ENCODE assay signal across 8 mouse cellular contexts in the genomic region with DNA sequence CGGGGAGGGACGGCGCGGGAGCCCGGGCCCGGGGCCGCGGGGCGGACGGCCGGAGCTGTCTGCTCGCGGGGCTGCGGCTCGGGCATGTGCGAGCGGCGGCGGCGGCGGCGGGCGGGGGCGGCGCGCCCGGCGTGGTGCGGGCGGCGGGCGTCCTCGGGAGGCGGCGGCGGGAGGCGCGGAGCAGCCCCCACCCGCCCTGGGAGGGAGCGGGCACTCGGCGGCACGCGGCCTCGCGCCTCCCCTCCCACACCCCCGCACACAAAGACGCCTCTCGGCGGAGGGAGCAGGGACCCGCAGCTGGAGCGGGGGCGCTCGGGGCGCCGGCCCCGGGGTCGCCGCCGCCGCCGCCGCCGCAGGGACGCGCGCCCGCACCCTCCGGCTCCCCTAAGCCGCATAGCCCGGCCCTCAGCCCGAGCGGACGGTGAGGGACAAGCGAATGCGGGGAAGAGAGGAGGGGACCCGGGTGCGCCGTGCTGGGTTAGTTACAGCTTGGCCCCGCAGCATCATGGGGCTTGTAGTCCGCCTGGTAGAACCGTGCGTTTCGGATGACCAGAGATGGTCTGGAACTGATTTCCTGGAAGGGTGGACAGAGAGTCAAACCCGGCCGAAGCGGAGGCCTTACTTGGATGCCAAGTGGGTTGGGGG. TPM values are rescaled to one million over a fixed set of nuclear protein-coding genes. Genes with fewer than 3 reads are reported as not detected.
DNase-seq lines count a peak whose midpoint lies in the region; ATAC-seq and TF ChIP-seq lines count a peak whose summit lies in the region.

A gene (minus strand): TSS at position 88 of the 645 bp plus-strand sequence.

- no peak for TF ChIP-seq EP300 in liver, postnatal 0 days (IDR thresholded peaks at IDR 0.05; ENCODE audit: low read depth)

- peaks cover 58% of the 10 kb centered on the region for H3K4me1 ChIP-seq in embryonic facial prominence, embryonic 14.5 days (ENCODE audit: control insufficient read depth, insufficient read depth, low read length)
- H3K4me1 ChIP-seq in heart, embryonic 14.5 days (ENCODE audit: control insufficient read depth in 2 of 2, insufficient read depth in 2 of 2, low read length in 2 of 2), result peaks cover 34 to 45% of the 10 kb centered on the region in 2 experiments
- peaks cover 47% of the 10 kb centered on the region for H3K4me1 ChIP-seq in liver, postnatal 0 days (ENCODE audit: insufficient read depth)
- peaks cover 82% of the 10 kb centered on the region for H3K4me1 ChIP-seq in neural tube, embryonic 15.5 days

- H3K9me3 ChIP-seq in embryonic facial prominence, embryonic 14.5 days (ENCODE audit: control insufficient read depth, low read length), result no peaks in the 10 kb centered on the region
- H3K9me3 ChIP-seq in heart, embryonic 14.5 days (ENCODE audit: control insufficient read depth, low read length), result no peaks in the 10 kb centered on the region
- H3K9me3 ChIP-seq in liver, postnatal 0 days (ENCODE audit: low read length), result no peaks in the 10 kb centered on the region
- H3K9me3 ChIP-seq in neural tube, embryonic 15.5 days (replicated peaks), result no peaks in the 10 kb centered on the region

- no peaks in the 10 kb centered on the region for H3K36me3 ChIP-seq in embryonic facial prominence, embryonic 14.5 days (ENCODE audit: control insufficient read depth, insufficient read depth, low read length)
- no peaks in the 10 kb centered on the region for H3K36me3 ChIP-seq in heart, embryonic 14.5 days (ENCODE audit: control insufficient read depth, insufficient read depth, low read length)
- H3K36me3 ChIP-seq in liver, postnatal 0 days (replicated peaks; ENCODE audit: insufficient read depth, low read length), result no peaks in the 10 kb centered on the region
- no peaks in the 10 kb centered on the region for H3K36me3 ChIP-seq in neural tube, embryonic 15.5 days

- peak within 1 kb of the TSS; percentile 95 for H3K4me2 ChIP-seq in embryonic facial prominence, embryonic 14.5 days (ENCODE audit: low read depth, low read length)
- peak within 1 kb of the TSS; percentile 99 for H3K4me2 ChIP-seq in heart, embryonic 14.5 days (ENCODE audit: low read length)
- H3K4me2 ChIP-seq in liver, postnatal 0 days (ENCODE audit: low read depth, low read length), result peak within 1 kb of the TSS; percentile 98
- H3K4me2 ChIP-seq in neural tube, embryonic 15.5 days, result peak within 1 kb of the TSS; percentile 94

- H3K27ac ChIP-seq in embryonic facial prominence, embryonic 14.5 days (replicated peaks; ENCODE audit: low read depth, low read length), result peak within 1 kb of the TSS; percentile 70; the same call in 1 of the 2 replicates
- peak within 1 kb of the TSS in 1 of 2 experiments; percentile 1; a peak in 2 of 4 replicates for H3K27ac ChIP-seq in heart, embryonic 14.5 days (replicated peaks in 1 of 2; ENCODE audit: control insufficient read depth in 1 of 2, insufficient read depth in 1 of 2, low read depth in 2 of 2, low read length in 2 of 2)
- H3K27ac ChIP-seq in liver, postnatal 0 days (ENCODE audit: low read depth), result no peak within 1 kb of the TSS
- H3K27ac ChIP-seq in neural tube, embryonic 15.5 days (replicated peaks), result peak within 1 kb of the TSS; percentile 91

- DNase-seq in CD4-positive helper T cell, adult 2 months (ENCODE audit: low read depth, low spot score), result peak; percentile 48
- peak; percentile 69 for DNase-seq in adrenal gland, adult 8-10 months
- peak; percentile 91 for DNase-seq in embryonic facial prominence, embryonic 14.5 days (ENCODE audit: low spot score)
- peak; percentile 82 to 88 for DNase-seq in kidney, postnatal 36 days
- DNase-seq in liver, postnatal 0 days, result peak; percentile 69
- DNase-seq in yolk sac, embryonic 10.5 days (ENCODE audit: low spot score), result peak; percentile 74

- peak; percentile 53 for ATAC-seq in embryonic facial prominence, embryonic 14.5 days (ENCODE audit: low read depth)
- ATAC-seq in heart, embryonic 14.5 days (ENCODE audit: insufficient number of reproducible peaks, insufficient read depth, low FRiP score, low read depth), result no peak
- ATAC-seq in liver, postnatal 0 days, result 0 out of 2 replicates have a peak, but pooled peaks have one; percentile 16
- peak; percentile 74 for ATAC-seq in neural tube, embryonic 15.5 days (ENCODE audit: low FRiP score)

- H3K27me3 ChIP-seq in embryonic facial prominence, embryonic 14.5 days (replicated peaks; ENCODE audit: control insufficient read depth, insufficient read depth, low read length), result no peaks in the 10 kb centered on the region
- H3K27me3 ChIP-seq in heart, embryonic 14.5 days (ENCODE audit: control insufficient read depth, insufficient read depth, low read length), result no peaks in the 10 kb centered on the region
- peaks cover 25% of the 10 kb centered on the region for H3K27me3 ChIP-seq in liver, postnatal 0 days (ENCODE audit: insufficient read depth, low read length)
- no peaks in the 10 kb centered on the region for H3K27me3 ChIP-seq in neural tube, embryonic 15.5 days (replicated peaks)

- no peak for TF ChIP-seq CTCF in liver, postnatal 0 days (IDR thresholded peaks at IDR 0.05; ENCODE audit: low read depth)

- under 1% methylated on average over 10 of the region's 87 CpGs for WGBS in embryonic facial prominence, embryonic 14.5 days
- WGBS in heart, embryonic 14.5 days, result 1% methylated on average over 73 of the region's 87 CpGs
- 2% methylated on average over 24 of the region's 87 CpGs for WGBS in liver, postnatal 0 days (ENCODE audit: insufficient replicate concordance)
- under 1% methylated on average over 62 of the region's 87 CpGs for WGBS in neural tube, embryonic 15.5 days

- H3K4me3 ChIP-seq in embryonic facial prominence, embryonic 14.5 days (ENCODE audit: low read depth, low read length), result peak within 1 kb of the TSS; percentile 91
- peak within 1 kb of the TSS; percentile 85 to 87 for H3K4me3 ChIP-seq in heart, embryonic 14.5 days (ENCODE audit: control insufficient read depth in 1 of 2, insufficient read depth in 1 of 2, low read depth in 1 of 2, low read length in 2 of 2)
- peak within 1 kb of the TSS; percentile 70 for H3K4me3 ChIP-seq in liver, postnatal 0 days (ENCODE audit: low read depth, low read length)
- H3K4me3 ChIP-seq in neural tube, embryonic 15.5 days (replicated peaks), result peak within 1 kb of the TSS; percentile 87

- peak within 1 kb of the TSS; percentile 84 for H3K9ac ChIP-seq in embryonic facial prominence, embryonic 14.5 days (ENCODE audit: low read depth, low read length)
- H3K9ac ChIP-seq in heart, embryonic 14.5 days (ENCODE audit: low read length), result peak within 1 kb of the TSS; percentile 86
- peak within 1 kb of the TSS; percentile 65 for H3K9ac ChIP-seq in liver, postnatal 0 days (replicated peaks)
- H3K9ac ChIP-seq in neural tube, embryonic 15.5 days (replicated peaks), result peak within 1 kb of the TSS; percentile 93

RNA-seq across cellular contexts. Expression of the gene that starts here (rescaled TPM):
- total RNA-seq in adrenal gland, adult 8-10 months (2022), result 10 to 100 TPM in 2 of 4 experiments, 1 to 10 TPM in 2; 5.7 to 13.6 (median 9.3) TPM
- 11.4 and 11.6 TPM in 2 replicates for polyA plus RNA-seq in embryonic facial prominence, embryonic 14.5 days (2014; fragmentation: Nextera tagmentation; extraction: Ambion mirVana)
- 5.1 and 5.2 TPM in 2 replicates for polyA plus RNA-seq in heart, embryonic 14.5 days (2014; fragmentation: Nextera tagmentation; extraction: Ambion mirVana)
- polyA plus RNA-seq in liver, postnatal 0 days (2015; fragmentation: Nextera tagmentation; extraction: Ambion mirVana), result 0.53 and 0.72 TPM in 2 replicates
- 31.5 and 41.3 TPM in 2 replicates for polyA plus RNA-seq in neural tube, embryonic 15.5 days (2015; fragmentation: Nextera tagmentation; extraction: Ambion mirVana)

Comparison
In these comparisons a context has a peak if more than half of its experiments do, and no peak if none do; other contexts are left out.
1. Peak in DNase-seq, ATAC-seq, H3K4me3 ChIP-seq, H3K9ac ChIP-seq and H3K4me2 ChIP-seq in liver, postnatal 0 days; RNA of the gene not detected or under 1 TPM.